ENCODE assay signal across 1 mouse cellular context in genomic region chr6:87075092-87075685, GRCm38 (mm10).
A peak's percentile ranks its signal among the peaks of the same experiment; 100 is the strongest.
TF ChIP-seq lines count a peak whose summit lies in the region.

No protein-coding gene starts in this region.

TF ChIP-seq in CH12.LX, 34 proteins besides CTCF, POLR2A, EP300 and RAD21 (continued from another document):
- no peak for TF ChIP-seq ZMIZ1 (IDR thresholded peaks at IDR 0.05; ENCODE audit: low read depth, low read length)
- TF ChIP-seq MAZ (IDR thresholded peaks at IDR 0.05; ENCODE audit: low read depth, low read length): no peak
- no peak for TF ChIP-seq CHD1 (IDR thresholded peaks at IDR 0.05; ENCODE audit: low read depth, low read length)
- peak; percentile 67; the same call in 1 of the 2 replicates for TF ChIP-seq MYC (IDR thresholded peaks at IDR 0.05; ENCODE audit: low read depth, low read length)
- TF ChIP-seq ZNF384 (IDR thresholded peaks at IDR 0.05; ENCODE audit: low read depth, low read length): no peak
- 0 out of 2 replicates have a peak, but pooled peaks have one; percentile 4 for TF ChIP-seq IRF4 (IDR thresholded peaks at IDR 0.05; ENCODE audit: low read depth, low read length)
- TF ChIP-seq ELF1 (IDR thresholded peaks at IDR 0.05; ENCODE audit: low read depth, low read length): no peak
- no peak for TF ChIP-seq ZKSCAN1 (IDR thresholded peaks at IDR 0.05; ENCODE audit: borderline replicate concordance, low read depth, low read length)
- peak; percentile 40; the same call in 1 of the 2 replicates for TF ChIP-seq MXI1 (IDR thresholded peaks at IDR 0.05; ENCODE audit: low read depth, low read length)
- TF ChIP-seq UBTF (IDR thresholded peaks at IDR 0.05; ENCODE audit: low read depth, low read length): no peak
- peak; percentile 76 for TF ChIP-seq TCF12 (IDR thresholded peaks at IDR 0.05; ENCODE audit: low read depth, low read length)
- peak; percentile 69; the same call in 1 of the 2 replicates for TF ChIP-seq ETS1 (conservative IDR thresholded peaks at IDR 0.05; ENCODE audit: low read depth, low read length)
- TF ChIP-seq SIN3A (IDR thresholded peaks at IDR 0.05; ENCODE audit: low read length): no peak
- TF ChIP-seq MEF2A (IDR thresholded peaks at IDR 0.05; ENCODE audit: borderline replicate concordance, low read depth, low read length): no peak
- no peak for TF ChIP-seq MAFK (IDR thresholded peaks at IDR 0.05; ENCODE audit: insufficient replicate concordance, low read length)
- no peak for TF ChIP-seq USF1 (IDR thresholded peaks at IDR 0.05; ENCODE audit: low read depth, low read length)
- no peak for TF ChIP-seq GABPA (IDR thresholded peaks at IDR 0.05; ENCODE audit: insufficient replicate concordance, low read depth, low read length)
- no peak for TF ChIP-seq RCOR1 (conservative IDR thresholded peaks at IDR 0.05; ENCODE audit: low read depth, low read length)
